Mouse (Mus musculus): ENCODE results near the gene Map3k5.

Gene Map3k5

GRCm38 (mm10) chr10:20044051-20044450 is 109.8 kb downstream of the Map3k5 start:
- in situ Hi-C loops (cut with MboI, MseI), result no loop called here

GRCm38 (mm10) chr10:20045733-20046495 is 111.6 kb downstream of the Map3k5 start:
- in situ Hi-C loops (cut with MboI, MseI), result no loop called here

GRCm38 (mm10) chr10:20056859-20057644 is 122.8 kb downstream of the Map3k5 start:
- in situ Hi-C loops (cut with MboI, MseI), result loop anchor here (25.0 kb wide), 1 partner anchor 345 kb away; the partner anchor contains the start of gene Il20ra

GRCm38 (mm10) chr10:20058031-20058430 is 123.8 kb downstream of the Map3k5 start:
- in situ Hi-C loops (cut with MboI, MseI), result loop anchor here (25.0 kb wide), 1 partner anchor 346 kb away; the partner anchor contains the start of gene Il20ra

- in situ Hi-C loops (cut with MboI, MseI), result loop anchor here (25.0 kb wide), 1 partner anchor 347 kb away; the partner anchor contains the start of gene Il20ra
Measured at GRCm38 (mm10) chr10:20058841-20059240, 124.6 kb downstream of the Map3k5 start.

- in situ Hi-C loops (cut with MboI, MseI), result loop anchor here (25.0 kb wide), 1 partner anchor 348 kb away; the partner anchor contains the start of gene Il20ra
Measured at GRCm38 (mm10) chr10:20060320-20060970, 126.2 kb downstream of the Map3k5 start.

- in situ Hi-C loops (cut with MboI, MseI), result loop anchor here (5.0 to 25.0 kb wide), 2 partner anchors 63 to 352 kb away; partner anchors contain the start of gene Il20ra
Measured at GRCm38 (mm10) chr10:20064556-20065207, 130.4 kb downstream of the Map3k5 start.

- in situ Hi-C loops (cut with MboI, MseI), result loop anchor here (5.0 to 25.0 kb wide), 2 partner anchors 61 to 354 kb away; partner anchors contain the start of gene Il20ra
Measured at GRCm38 (mm10) chr10:20066069-20066665, 131.9 kb downstream of the Map3k5 start.

GRCm38 (mm10) chr10:20069771-20070460 is 135.6 kb downstream of the Map3k5 start:
- in situ Hi-C loops (cut with MboI, MseI), result loop anchor here (5.0 to 25.0 kb wide), 3 partner anchors 57 to 358 kb away; partner anchors contain the start of gene Il20ra

- in situ Hi-C loops (cut with MboI, MseI), result loop anchor here (10.0 to 25.0 kb wide), 2 partner anchors 146 to 358 kb away; partner anchors contain the start of gene Il20ra
Measured at GRCm38 (mm10) chr10:20070576-20071109, 136.4 kb downstream of the Map3k5 start.

- in situ Hi-C loops (cut with MboI, MseI), result loop anchor here (10.0 to 25.0 kb wide), 2 partner anchors 147 to 359 kb away; partner anchors contain the start of gene Il20ra
Measured at GRCm38 (mm10) chr10:20071716-20072115, 137.4 kb downstream of the Map3k5 start.

- in situ Hi-C loops (cut with MboI, MseI), result loop anchor here (10.0 to 25.0 kb wide), 2 partner anchors 149 to 361 kb away; partner anchors contain the start of gene Il20ra
Measured at GRCm38 (mm10) chr10:20073236-20073893, 139.1 kb downstream of the Map3k5 start.

GRCm38 (mm10) chr10:20076541-20077469 is 142.5 kb downstream of the Map3k5 start:
- in situ Hi-C loops (cut with MboI, MseI), result loop anchor here (10.0 kb wide), 1 partner anchor 152 kb away; no protein-coding TSS in a partner anchor

- in situ Hi-C loops (cut with MboI, MseI), result loop anchor here (10.0 kb wide), 1 partner anchor 154 kb away; no protein-coding TSS in a partner anchor
Measured at GRCm38 (mm10) chr10:20078350-20078749, 144.1 kb downstream of the Map3k5 start.

GRCm38 (mm10) chr10:20087841-20088240 is 153.6 kb downstream of the Map3k5 start:
- in situ Hi-C loops (cut with MboI, MseI), result no loop called here

- in situ Hi-C loops (cut with MboI, MseI), result no loop called here
Measured at GRCm38 (mm10) chr10:20089026-20089425, 154.8 kb downstream of the Map3k5 start.

GRCm38 (mm10) chr10:20090171-20090570 is 155.9 kb downstream of the Map3k5 start:
- in situ Hi-C loops (cut with MboI, MseI), result no loop called here

- in situ Hi-C loops (cut with MboI, MseI), result no loop called here
Measured at GRCm38 (mm10) chr10:20091416-20091815, 157.1 kb downstream of the Map3k5 start.
